Mouse (Mus musculus): Measurements from ENCODE around the gene Frmd4a. TPM values are rescaled to one million over a fixed set of nuclear protein-coding genes. Genes with fewer than 3 reads are reported as not detected.

The Frmd4a gene
- polyA plus RNA-seq, 1 experiment, result 4.2 TPM

GRCm38 (mm10) chr2:4660677-4661076 lies 643.2 kb downstream of the Frmd4a start:
- no peak for TF ChIP-seq POLR2A (IDR thresholded peaks at IDR 0.05; ENCODE audit: low read depth, low read length)
- no peak for TF ChIP-seq CTCF (IDR thresholded peaks at IDR 0.05; ENCODE audit: extremely low read depth, insufficient read length, insufficient replicate concordance, low read depth, low read length)
- H3K27ac ChIP-seq (ENCODE audit: insufficient read depth, low read depth, low read length), result no peak overlapping the region
- no peak overlapping the region for H3K4me3 ChIP-seq (ENCODE audit: low read depth, low read length)
- WGBS, result 78% methylated on average over 2 of the region's 2 CpGs
- H3K27me3 ChIP-seq (ENCODE audit: control insufficient read depth, insufficient read depth, low read length), result peaks cover 2% of the 10 kb centered on the region; the same call in 1 of the 2 replicates
- no peaks in the 10 kb centered on the region for H3K36me3 ChIP-seq (ENCODE audit: control insufficient read depth, insufficient read depth, low read length)
- H3K4me1 ChIP-seq (ENCODE audit: control insufficient read depth, insufficient read depth, insufficient read length, low read length), result no peaks in the 10 kb centered on the region
